In genomic region chr10:121218616-121219015, GRCm38 (mm10) we compare ENCODE assay signal across 25 mouse cellular contexts.
DNase-seq lines count a peak whose midpoint lies in the region; ATAC-seq lines count a peak whose summit lies in the region.
"Had no signal": no experiment of that assay in that cellular context is flagged by ENCODE, and none has a peak within 500 bp of the region (broad histone marks: within the 10 kb centered on the region; RNA-seq: fewer than 3 reads in every experiment).

No protein-coding gene starts in this region.

- H3K27ac ChIP-seq in midbrain, embryonic 11.5 days (ENCODE audit: low read depth, low read length): no peak overlapping the region
- H3K27ac ChIP-seq in midbrain, embryonic 13.5 days: no peak overlapping the region
- H3K27ac ChIP-seq: embryonic facial prominence, embryonic 13.5 days; embryonic facial prominence, embryonic 15.5 days; forebrain, embryonic 10.5 days; forebrain, embryonic 13.5 days; forebrain, embryonic 15.5 days had no signal

- H3K36me3 ChIP-seq in midbrain, embryonic 11.5 days (ENCODE audit: control insufficient read depth, insufficient read depth, low read length): no peaks in the 10 kb centered on the region
- no peaks in the 10 kb centered on the region for H3K36me3 ChIP-seq in midbrain, embryonic 13.5 days
- H3K36me3 ChIP-seq: embryonic facial prominence, embryonic 13.5 days; embryonic facial prominence, embryonic 15.5 days; forebrain, embryonic 10.5 days; forebrain, embryonic 15.5 days had no signal

- DNase-seq in heart, adult 11 months: peak; percentile 67
- DNase-seq in heart, postnatal 25 days (ENCODE audit: low spot score): no peak
- peak; percentile 49 for DNase-seq in midbrain, embryonic 11.5 days (ENCODE audit: low spot score, missing footprints)
- DNase-seq in right cerebral cortex, postnatal 14 days: no peak
- DNase-seq in right cerebral cortex, adult 18-20 months: no peak
- DNase-seq: adrenal gland, adult 8-10 months; adrenal gland, postnatal 14 days; adrenal gland, postnatal 36 days; cerebellum, adult 11-12 months; cerebellum, adult 2 months; cerebellum, adult 9-10 months; cerebellum, postnatal 10 days; cerebellum, postnatal 25 days; embryo, embryonic 11 days had no signal

- no peaks in the 10 kb centered on the region for H3K27me3 ChIP-seq in midbrain, embryonic 11.5 days (ENCODE audit: control insufficient read depth, insufficient read depth, low read length)
- 0 out of 2 replicates have a peak, but pooled peaks cover 3% of the 10 kb centered on the region for H3K27me3 ChIP-seq in midbrain, embryonic 13.5 days
- H3K27me3 ChIP-seq: embryonic facial prominence, embryonic 13.5 days; embryonic facial prominence, embryonic 15.5 days; forebrain, embryonic 13.5 days; Patski had no signal

- no peak overlapping the region for H3K4me2 ChIP-seq in midbrain, embryonic 11.5 days
- H3K4me2 ChIP-seq in midbrain, embryonic 13.5 days (replicated peaks): no peak overlapping the region
- H3K4me2 ChIP-seq: embryonic facial prominence, embryonic 13.5 days; embryonic facial prominence, embryonic 15.5 days; forebrain, embryonic 13.5 days; forebrain, embryonic 15.5 days had no signal

- no peak overlapping the region for H3K9ac ChIP-seq in midbrain, embryonic 11.5 days (ENCODE audit: low read length)
- no peak overlapping the region for H3K9ac ChIP-seq in midbrain, embryonic 13.5 days (replicated peaks)
- H3K9ac ChIP-seq: embryonic facial prominence, embryonic 13.5 days; embryonic facial prominence, embryonic 15.5 days; forebrain, embryonic 13.5 days; forebrain, embryonic 15.5 days had no signal

- ATAC-seq in midbrain, embryonic 11.5 days (ENCODE audit: low FRiP score): no peak
- no peak for ATAC-seq in midbrain, embryonic 13.5 days
- ATAC-seq in common myeloid progenitor, adult 5-6 weeks (replicated peaks; ENCODE audit: low read depth, poor library complexity, severe bottlenecking): peak; percentile 56
- peak; percentile 59 for ATAC-seq in granulocyte monocyte progenitor cell, adult 5-6 weeks (replicated peaks; ENCODE audit: poor library complexity, severe bottlenecking)
- ATAC-seq: activated CD4-positive, CD25-positive, alpha-beta regulatory T cell, adult 4 months; forebrain, embryonic 13.5 days; forebrain, embryonic 15.5 days; Patski had no signal

- H3K4me1 ChIP-seq in midbrain, embryonic 11.5 days (ENCODE audit: control insufficient read depth, insufficient read depth, low read length): no peaks in the 10 kb centered on the region
- H3K4me1 ChIP-seq in midbrain, embryonic 13.5 days (replicated peaks): no peaks in the 10 kb centered on the region
- H3K4me1 ChIP-seq: embryonic facial prominence, embryonic 15.5 days; forebrain, embryonic 13.5 days; forebrain, embryonic 15.5 days had no signal

- intact Hi-C loops in heart, postnatal 25 days (cut with DNase I): no loop called here

- no peak overlapping the region for H3K4me3 ChIP-seq in midbrain, embryonic 11.5 days (ENCODE audit: low read depth, low read length)
- H3K4me3 ChIP-seq in midbrain, embryonic 13.5 days (replicated peaks): no peak overlapping the region
- H3K4me3 ChIP-seq: embryonic facial prominence, embryonic 13.5 days; embryonic facial prominence, embryonic 15.5 days; erythroblast, embryonic 14.5 days; forebrain, embryonic 10.5 days; forebrain, embryonic 13.5 days; forebrain, embryonic 15.5 days had no signal

- 89% methylated on average over 7 of the region's 7 CpGs for WGBS in midbrain, embryonic 11.5 days
- 91% methylated on average over 7 of the region's 7 CpGs for WGBS in midbrain, embryonic 13.5 days

- no peaks in the 10 kb centered on the region for H3K9me3 ChIP-seq in midbrain, embryonic 11.5 days (ENCODE audit: control insufficient read depth, low read length)
- no peaks in the 10 kb centered on the region for H3K9me3 ChIP-seq in midbrain, embryonic 13.5 days
- H3K9me3 ChIP-seq: embryonic facial prominence, embryonic 13.5 days; forebrain, embryonic 15.5 days had no signal

Comparison
In these comparisons a context has a peak if more than half of its experiments do, and no peak if none do; other contexts are left out.
1. DNase-seq: peak in heart, adult 11 months (single experiment) and midbrain, embryonic 11.5 days (single experiment); none in heart, postnatal 25 days (single experiment), right cerebral cortex, postnatal 14 days (single experiment) and right cerebral cortex, adult 18-20 months (single experiment).
2. ATAC-seq: peak in common myeloid progenitor, adult 5-6 weeks (single experiment) and granulocyte monocyte progenitor cell, adult 5-6 weeks (single experiment); none in midbrain, embryonic 11.5 days (single experiment) and midbrain, embryonic 13.5 days (single experiment).